Mouse (Mus musculus): Measurements from ENCODE around the gene Cfap43.

DNA sequence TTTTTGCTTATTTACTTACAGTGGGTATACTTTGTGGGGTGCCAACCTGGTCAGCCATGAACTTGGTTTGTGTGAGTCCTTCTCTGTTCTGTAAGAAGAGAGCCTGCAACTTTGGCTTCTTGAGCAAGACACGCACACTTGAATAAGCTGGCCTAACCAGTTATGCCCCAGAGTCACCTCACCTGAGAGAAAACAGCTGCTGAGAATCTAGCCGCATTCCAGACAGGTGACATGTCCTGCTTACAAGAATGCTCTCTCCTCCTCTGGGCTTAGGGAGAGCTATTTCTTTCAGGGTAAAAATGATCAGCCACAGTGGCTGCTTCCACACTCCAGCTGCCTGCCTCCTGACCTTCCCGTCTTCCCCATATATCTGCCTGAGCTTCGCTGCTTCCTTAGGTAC is 10.0 kb upstream of the Cfap43 start:
- TF ChIP-seq CTCF (conservative IDR thresholded peaks at IDR 0.05; ENCODE audit: low read length): no peak
- TF ChIP-seq NANOG (IDR thresholded peaks at IDR 0.05; ENCODE audit: borderline replicate concordance, low read length): no peak

Measured in E14TG2a.4 (cell line).